Mouse (Mus musculus) kidney, postnatal 14 days (tissue): ENCODE measurements around the gene Uba52.

Experiments used
- DNase-seq: peaks from one replicate; pipeline ENCODE4 v3.0.0; 2022; ENCODE audit warnings: mixed read lengths

Gene Uba52

DNA sequence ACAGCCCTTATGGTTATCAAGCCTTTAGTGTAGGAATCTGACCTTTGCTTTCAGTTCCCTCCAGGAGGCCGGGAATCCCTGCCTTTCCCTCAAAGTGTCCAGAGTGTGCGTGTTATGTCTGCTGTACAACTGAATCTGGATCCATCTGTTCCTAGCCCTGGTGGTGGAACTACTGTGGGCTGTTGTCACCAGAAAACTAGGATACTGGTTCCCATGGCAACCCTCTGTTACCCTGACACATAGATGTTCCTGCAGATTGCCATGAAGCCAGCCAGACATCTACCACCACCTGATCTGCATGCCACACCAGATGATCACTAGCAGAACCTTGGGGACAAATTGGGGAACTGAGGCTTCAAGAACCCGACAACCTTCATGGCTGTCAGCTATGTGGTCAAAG is 28.7 kb downstream of the Uba52 start:
- DNase-seq, result no peak

DNA sequence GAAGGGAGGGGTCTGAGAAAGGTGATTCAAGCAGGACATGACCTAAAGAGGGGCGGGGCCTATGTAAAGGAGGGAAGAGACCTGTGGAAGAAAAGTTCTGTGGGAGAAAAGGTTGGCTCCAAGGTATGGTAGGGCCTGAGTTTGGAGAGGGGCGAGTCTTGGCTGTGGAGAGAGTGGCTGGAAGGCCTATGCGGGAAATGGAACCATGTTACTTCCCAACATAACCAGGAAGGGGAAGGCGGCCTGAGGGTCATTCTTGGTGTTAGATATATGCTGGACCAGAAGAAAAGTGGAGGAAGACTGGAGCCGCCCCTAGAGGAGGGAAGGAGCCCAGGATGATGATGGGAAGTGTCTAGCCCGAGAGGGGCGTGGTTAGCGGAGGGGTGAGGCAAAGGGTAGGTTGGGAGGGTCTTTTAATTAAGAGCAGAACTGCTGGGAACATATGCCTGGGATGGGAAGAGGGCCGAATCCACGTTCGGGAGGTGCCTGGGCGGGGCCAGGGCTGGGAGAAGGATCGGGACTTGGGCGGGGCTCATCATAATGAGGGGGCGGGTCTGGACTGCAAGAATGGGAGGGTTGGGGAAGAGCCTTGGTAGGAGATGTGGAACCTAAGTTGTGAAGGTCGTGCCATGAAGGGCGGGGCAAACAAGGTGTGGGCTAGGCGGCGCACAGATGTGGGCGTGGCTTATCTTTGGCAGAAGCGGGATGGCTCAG is 33.2 kb downstream of the Uba52 start:
- DNase-seq, result peak; percentile 38

DNA sequence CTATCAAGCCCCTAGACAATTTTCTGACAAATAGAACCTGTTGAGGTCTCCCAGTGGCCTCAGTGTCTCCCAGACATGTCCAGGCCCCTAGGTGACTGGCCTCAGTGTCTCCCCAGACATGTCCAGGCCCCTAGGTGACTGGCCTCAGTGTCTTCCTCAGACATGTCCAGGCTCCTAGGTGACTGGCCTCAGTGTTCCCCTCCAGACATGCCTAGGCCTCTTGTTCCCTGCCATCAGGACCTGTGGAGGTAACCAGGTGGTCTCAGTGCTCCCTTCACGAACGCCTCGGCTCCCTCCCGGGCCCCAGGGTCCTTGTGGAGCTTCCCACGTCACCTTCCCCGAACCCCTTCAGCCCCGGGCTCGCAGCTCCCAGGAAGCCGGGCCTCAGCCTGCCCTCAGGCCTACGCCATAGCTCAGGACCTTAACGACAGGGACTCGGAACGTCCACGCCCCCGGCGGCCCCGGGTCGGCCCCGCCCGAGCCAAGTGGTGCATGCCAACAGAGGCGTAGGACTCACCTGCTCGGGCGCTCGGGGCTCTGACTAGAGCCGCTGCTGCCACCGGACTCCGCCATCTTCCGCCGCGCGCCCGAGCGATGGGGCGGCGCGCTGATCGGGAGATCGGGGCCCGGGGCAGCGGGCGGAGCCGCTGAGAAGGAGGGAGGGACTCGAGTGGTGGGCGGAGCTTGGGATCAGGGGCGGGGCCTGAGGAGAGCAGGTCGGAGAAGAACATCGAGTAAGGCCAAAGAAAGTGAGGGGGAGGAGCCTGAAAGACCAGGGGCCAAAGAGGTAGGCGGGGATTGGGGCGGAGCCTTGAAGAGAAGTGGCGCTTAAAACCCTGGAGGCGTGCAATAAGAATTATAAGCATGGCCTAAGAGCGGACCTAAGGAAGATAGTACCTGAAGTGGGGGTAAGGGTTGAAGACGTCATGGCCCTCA is 34.0 kb downstream of the Uba52 start, which contains the start of gene Klhl26:
Gene Klhl26, minus strand, starts transcription at position 636 of the 936 bp plus-strand sequence.
- peak; percentile 97 for DNase-seq

DNA sequence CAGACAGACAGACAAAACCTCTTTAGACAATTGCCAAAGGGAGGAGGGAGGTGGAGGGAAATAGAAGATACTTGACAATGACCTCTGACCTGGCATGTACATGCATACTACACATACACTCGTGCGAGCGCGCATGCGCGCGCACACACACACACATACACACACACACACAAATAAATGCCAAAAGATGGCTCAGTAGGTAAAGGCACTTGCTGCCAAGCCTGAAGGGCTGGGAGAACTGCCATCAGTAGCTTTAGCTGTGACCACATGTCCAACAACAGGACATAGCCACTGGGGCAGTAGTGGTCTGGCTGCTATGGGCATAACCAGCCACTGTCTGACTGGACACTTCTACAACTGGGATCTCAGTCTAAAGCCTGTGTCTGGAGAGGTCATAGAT is 38.7 kb downstream of the Uba52 start:
- no peak for DNase-seq

DNA sequence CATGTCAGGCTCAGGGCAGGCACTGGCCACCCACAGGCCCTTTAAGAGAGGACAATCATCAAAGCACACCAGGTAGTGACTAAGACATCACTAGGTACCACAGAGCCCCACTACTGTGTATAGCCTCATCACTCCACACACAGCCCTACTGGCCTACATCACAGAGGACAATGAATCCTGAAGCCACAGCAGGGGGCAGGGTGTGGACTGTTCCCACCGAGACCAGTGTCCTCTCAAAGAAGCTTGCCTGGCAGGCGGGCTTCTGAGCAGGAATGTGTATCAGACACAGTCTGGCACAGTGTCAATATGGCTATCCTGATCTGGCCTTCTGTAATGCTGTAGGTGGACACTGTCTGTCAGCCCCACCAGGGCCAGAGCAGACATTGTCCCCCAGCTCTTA is 40.7 kb downstream of the Uba52 start:
- DNase-seq, result no peak

DNA sequence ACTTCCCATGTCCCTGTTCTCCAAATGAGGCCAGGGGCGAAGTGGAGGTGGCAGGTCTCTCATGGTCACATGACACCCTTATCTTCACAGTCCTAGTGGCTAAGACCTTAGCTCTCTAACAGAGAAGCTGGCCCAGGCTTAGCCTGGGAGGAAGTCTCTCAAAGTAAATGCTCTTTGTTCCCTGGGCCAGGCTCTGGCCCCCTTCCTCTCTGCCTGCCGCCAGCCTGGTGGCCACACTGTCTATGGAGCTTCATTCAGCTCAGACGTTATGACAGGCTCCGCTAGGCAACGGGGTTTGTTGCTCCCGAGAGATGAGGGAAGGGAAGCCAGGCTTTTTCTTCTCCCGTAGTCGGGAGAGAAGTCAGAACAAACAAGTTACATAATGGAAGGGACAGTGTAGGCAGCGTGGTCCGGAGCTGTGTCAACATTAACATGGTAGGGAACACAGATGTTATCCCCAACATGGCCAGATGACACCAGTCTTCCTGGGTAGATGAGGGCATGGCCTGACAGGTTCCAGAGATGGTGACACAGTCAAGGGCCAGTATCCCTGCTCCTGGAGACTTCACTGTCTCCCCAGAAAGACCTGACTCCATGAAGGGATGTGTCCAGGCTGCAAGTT is 41.2 kb downstream of the Uba52 start:
- no peak for DNase-seq

DNA sequence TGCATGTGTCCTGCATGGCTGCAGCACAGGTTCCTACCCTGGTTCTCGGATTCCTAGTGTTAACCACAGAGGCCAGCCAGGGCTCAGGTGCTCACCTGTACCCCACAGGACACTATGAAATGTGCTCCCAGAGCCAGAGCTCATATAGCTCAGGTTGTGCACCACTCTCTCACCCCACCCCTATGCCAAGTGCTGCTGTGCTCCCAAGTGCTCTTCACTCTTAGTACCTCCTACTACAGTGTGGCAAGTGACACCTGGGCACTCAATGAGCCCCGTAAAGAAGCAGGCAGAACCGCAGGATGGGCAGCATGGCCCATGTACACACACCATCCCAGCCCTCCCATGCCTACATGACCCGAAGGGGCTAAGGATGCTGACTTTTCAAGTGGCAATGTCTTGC is 41.9 kb downstream of the Uba52 start:
- DNase-seq, result no peak

DNA sequence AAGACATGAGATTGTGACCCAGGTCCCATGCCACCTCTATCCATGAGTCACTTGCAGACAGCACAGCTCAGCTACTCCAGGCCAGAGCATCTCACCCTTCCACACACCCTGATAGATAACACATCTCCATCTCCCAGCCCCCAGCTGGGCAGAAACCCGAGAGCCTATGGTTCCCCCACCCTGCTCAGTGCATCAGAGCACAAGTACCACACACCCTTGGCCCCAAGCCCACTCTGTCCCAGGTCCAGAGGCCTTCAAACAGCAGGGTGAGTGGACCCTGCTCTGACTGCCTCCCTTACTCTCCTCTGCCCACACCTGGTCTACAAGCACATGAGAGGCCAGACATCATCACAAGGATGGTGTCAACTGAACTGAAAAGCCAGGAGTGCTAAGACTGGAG is 42.7 kb downstream of the Uba52 start:
- DNase-seq, result no peak

DNA sequence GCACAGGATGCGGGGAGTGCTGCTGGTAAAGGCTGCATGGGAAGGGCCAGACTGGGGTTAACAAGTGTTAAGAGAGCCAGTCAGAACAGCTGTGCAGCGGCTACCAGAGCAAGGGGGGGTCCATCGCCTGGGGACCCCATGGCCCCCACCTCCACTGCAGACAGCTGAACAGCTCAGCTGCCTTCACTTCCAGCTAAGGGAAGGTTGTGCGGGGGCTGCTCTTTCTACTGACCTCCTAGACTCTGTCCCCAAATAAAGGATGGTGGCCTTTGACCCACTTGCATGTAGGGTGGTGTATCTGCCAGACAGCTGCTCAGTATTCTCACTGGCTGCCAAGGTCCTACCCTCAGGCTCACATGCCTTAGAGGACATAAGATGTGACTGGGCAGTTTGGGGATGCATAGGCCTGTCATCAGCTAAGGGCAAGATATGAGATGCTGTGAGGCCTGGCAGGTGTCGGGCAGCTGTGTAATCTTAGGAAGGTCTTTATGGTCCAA is 43.3 kb downstream of the Uba52 start:
- DNase-seq, result peak; percentile 36

DNA sequence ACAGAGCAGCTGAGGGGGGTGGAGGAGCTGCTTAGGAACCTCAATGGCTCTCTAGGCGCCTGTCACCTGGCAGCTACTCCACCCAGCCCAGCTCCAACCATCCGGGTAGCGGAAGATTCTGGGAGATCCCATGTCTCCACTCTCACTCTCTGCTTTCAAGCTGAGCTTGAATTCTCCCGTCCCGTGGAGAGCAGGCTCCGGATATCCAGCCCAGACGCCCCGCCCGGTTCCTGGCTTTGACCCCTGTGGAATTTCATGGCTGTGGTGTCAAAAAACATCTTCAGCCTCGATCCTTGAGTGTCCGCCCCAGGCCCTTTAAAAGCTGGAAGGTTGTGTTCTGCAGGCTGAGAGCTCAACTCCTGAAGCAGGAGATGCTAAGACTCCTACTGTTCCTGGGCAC is 43.8 kb downstream of the Uba52 start:
- DNase-seq, result peak; percentile 61

DNA sequence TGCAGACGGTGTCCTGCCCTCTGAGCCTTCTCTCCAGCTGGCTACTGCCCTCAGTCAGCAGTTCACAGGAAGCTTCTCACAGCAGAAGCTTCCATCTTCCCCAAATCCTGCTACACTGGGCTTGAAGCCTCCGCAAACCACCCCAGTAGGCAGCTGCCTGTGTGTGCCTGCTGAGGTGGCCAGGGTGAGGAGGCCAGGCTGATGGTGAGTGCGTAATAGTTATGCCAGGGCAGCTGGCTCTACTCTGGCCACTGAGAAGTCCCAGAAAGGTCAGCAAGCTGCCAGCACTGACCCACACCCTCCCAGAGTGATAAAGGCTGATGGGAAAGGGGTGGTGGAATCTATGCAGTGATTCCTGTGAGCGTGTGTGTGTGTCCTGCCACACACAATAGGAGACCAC is 44.3 kb downstream of the Uba52 start:
- DNase-seq, result no peak

DNA sequence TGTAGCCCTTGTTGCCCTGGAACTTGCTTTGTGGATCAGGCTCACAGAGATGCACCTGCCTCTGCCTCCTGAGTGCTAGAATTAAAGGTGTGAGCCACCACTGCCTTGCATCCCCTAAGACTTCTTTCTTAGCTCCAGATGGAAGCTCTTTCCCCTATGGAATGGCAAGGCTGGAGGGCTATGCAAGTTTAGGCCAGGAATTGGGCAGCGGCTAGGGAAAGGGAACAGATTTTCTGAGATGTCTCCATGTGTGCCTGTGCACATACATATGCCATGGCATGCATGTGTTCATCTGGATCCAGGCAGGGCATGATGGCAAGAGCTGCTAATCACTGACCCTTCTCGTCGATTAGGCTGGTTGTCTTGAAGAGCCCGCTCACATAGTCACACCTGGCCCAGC is 44.9 kb downstream of the Uba52 start:
- no peak for DNase-seq

DNA sequence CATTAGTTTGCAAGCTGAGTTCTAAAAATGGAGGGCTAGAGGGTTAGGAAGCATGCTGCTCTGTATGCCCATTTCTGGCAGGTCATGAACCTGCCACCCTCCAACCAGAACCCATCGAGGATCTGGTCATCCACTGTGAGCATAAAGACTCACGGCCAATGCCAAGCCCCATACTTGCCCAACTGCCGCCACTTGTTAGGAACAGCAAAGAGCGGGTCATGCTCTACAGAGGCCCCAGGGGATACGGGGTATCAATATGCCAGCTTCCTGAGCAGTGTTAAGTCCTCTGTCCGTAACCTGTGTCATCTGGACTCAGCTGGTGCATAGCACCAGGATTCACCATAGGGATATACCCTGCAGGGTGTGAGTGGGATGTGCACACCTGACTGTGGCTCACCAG is 46.4 kb downstream of the Uba52 start:
- no peak for DNase-seq

DNA sequence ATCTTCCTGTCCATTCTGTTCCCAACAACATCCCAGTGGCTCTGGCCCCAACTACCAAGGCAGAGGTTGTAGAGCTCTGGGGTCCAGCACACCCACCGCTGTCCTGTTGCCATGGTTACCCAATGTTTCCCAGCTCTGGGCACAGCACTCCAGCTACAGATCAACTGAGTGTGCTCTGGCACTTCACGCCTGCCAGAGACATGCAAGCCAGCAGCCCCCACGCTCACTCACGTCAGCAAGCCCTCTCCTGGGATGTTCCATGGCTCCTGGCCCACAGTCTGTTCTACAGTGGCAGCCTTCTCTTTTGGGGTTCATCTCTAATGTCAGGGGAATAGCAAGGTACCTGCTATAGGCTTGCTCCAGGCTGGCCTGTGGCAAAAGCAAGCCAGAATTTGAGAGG is 47.3 kb downstream of the Uba52 start:
- DNase-seq, result no peak

DNA sequence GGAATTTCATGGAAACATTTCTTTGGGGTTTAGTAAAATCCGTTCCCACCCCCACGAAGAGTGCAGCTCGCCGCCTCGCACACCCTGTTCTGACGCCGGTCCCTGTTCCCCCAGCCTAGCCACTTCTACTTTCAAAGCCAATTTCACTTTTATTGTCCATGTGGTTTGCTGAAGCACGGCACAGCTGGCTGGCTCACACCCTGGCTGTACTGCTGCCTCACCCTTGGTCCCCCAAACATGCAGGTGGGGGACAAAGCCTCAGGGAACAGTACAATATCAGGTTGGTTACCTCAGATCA is 48.1 kb downstream of the Uba52 start:
- no peak for DNase-seq

DNA sequence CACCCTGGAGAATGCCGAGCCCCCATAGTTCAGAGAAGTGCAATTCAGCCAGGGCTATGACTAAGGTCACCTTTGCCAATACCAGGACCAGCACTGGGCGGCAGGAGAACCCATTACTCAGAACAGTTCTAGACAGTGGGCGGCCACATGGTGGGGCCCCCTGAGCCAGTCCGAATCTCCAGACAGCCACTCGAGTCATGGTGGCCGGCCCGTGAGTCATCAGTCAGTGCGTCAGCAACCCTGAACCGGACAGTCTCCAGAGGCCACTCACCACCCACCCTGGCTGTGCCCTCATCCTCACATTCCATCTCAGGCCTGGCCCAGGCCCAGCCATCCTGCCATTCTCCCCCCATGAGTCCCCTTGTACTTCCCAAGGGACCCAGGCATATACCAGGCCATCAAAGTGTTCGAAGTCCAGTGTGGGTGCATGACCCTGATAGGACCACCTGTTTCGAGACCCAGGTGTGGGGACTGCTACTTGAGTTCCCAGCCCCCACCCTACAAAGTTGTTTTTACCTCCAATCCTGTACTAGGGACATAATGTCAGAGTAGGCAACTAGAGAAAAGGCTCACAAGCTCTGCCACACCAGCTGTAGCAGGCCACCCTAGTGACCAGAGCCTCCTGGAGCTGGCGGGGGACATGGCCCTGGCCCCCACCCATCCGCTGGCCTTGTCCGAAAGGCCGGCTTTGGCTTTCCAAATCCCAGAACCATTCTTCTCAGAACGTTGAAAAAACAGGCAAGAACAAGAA is 48.7 kb downstream of the Uba52 start:
- DNase-seq, result no peak

DNA sequence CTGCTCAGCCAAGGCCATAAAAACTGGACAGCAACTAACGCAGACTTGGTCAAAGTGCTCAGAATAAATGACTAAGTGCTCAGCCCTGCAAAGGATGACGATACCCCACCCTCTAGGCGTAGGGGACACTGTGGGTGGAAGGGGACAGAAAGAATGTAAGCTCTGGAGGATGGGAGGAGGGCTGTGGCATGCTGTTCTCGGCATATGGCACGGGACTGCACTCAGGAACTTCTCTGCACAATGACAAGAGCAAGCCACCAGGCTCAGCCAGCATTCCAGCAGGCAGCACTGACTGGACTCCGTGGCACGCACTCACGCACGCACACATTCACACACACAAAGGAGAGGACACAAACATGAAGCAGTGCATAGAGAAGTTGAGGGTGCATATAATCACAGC is 50.0 kb downstream of the Uba52 start:
- DNase-seq, result no peak

DNA sequence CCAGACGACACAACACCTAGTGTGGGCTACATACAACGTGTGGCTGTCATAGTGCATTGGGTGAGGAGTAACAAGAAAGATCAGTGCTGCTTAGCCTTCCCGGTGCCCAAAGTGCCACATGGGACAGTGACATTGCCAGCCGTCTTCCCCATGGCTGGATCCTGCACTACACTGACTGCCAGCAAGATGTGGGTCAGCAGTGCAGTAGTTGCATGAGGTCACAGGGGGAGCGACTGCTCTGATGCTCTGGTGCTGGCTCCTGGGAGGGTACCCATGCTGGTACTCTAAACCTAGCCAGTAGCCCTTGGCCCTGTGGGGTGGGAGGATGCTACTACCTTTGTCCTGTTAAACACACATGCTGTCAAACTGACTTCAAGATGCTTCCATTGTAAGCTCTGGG is 50.4 kb downstream of the Uba52 start:
- DNase-seq, result no peak

DNA sequence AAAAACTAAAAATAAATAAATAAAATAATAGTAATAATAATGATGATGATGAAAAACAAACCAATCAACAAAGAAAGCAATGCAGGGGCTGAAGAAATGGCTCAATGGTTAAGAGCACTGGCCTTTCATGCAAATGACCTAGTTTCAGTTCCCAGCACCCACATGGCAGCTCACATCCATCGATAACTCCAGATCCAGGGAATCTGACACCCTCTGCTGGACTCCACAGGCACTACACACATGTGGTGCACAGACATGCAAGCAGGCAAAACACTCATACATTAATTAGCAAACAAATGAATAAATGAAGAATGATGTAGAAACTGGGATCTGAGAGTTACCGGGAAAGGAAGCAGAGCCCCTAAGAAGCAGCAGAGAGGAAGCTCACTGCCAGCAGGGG is 51.0 kb downstream of the Uba52 start:
- DNase-seq, result no peak

DNA sequence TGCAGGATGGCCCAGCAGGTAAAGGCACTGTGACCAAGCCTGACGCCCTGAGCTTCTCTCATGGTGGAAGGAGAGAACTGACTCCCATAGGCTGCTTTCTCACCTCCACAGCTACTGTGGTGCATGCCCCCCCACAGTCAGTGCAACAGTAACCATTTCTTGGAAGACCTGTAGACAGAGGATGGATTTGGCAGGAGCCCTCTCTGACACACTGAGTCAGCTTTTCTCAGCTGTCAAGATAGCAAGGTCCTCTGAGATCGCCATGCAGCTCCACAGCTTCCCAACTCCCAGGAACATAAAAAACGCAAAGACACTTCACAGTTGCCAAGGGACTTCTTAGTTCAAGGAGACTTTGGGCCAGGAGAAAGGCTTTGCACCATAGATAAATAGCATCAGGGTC is 52.1 kb downstream of the Uba52 start:
- DNase-seq, result no peak
